Mouse (Mus musculus) intestine, embryonic 14.5 days (tissue): ENCODE measurements around the gene Chid1. TPM values are rescaled to one million over a fixed set of nuclear protein-coding genes. Genes with fewer than 3 reads are reported as not detected.
A peak's percentile ranks its signal among the peaks of the same experiment; 100 is the strongest.

Source experiments
- ATAC-seq: fragments of 200-750 bp; cut with Nextera tagmentation; replicated peaks from 2 replicates; pipeline ENCODE4 v1.8.0; 2017; ENCODE audit warnings: low read depth, moderate number of reproducible peaks, moderate TSS enrichment, moderate library complexity; ENCODE audit not compliant: low FRiP score, low TSS enrichment
- DNase-seq: peaks from one replicate; pipeline ENCODE4 v3.0.0-alpha.2; 2018; ENCODE audit warnings: low spot score
- H3K27ac ChIP-seq: fragments of 300-500 bp; sonication (generic); 2 replicates; pipeline ENCODE4 v1.5.1; 2014; ENCODE audit warnings: low read depth, mild to moderate bottlenecking, control low read depth
- H3K27me3 ChIP-seq: fragments of 300-500 bp; sonication (generic); replicated peaks from 2 replicates; pipeline ENCODE4 v1.6.1; 2014; ENCODE audit warnings: low read length, control low read depth; ENCODE audit not compliant: control insufficient read depth, insufficient read depth
- H3K36me3 ChIP-seq: fragments of 300-500 bp; sonication (generic); 2 replicates; pipeline ENCODE4 v1.6.1; 2014; ENCODE audit warnings: low read length, control low read depth; ENCODE audit not compliant: control insufficient read depth, insufficient read depth
- H3K4me1 ChIP-seq: fragments of 300-500 bp; sonication (generic); replicated peaks from 2 replicates; pipeline ENCODE4 v1.6.1; 2014; ENCODE audit warnings: low read length, control low read depth, mixed read lengths; ENCODE audit not compliant: control insufficient read depth, insufficient read depth
- H3K4me2 ChIP-seq: fragments of 300-500 bp; sonication (generic); 2 replicates; pipeline ENCODE4 v1.6.1; 2014; ENCODE audit warnings: low read length
- H3K4me3 ChIP-seq: fragments of 300-500 bp; sonication (generic); 2 replicates; pipeline ENCODE4 v1.5.1; 2014; ENCODE audit warnings: low read depth, low read length, control low read depth, mixed read lengths
- H3K9ac ChIP-seq: fragments of 300-500 bp; sonication (generic); 2 replicates; pipeline ENCODE4 v1.6.1; 2014; ENCODE audit warnings: mild to moderate bottlenecking, low read length
- H3K9me3 ChIP-seq: fragments of 300-500 bp; sonication (generic); 2 replicates; pipeline ENCODE4 v1.6.1; 2016; ENCODE audit warnings: low read length, control low read depth; ENCODE audit not compliant: control insufficient read depth
- WGBS: fragments of 180-500 bp; shearing (Covaris S2); extraction: QIAGEN DNeasy Blood & Tissue Kit; methylation state at CpG from one replicate; pipeline ENCODE4 v1.1.7; 2014; 5-methylcytosine and 5-hydroxymethylcytosine counted together
- polyA plus RNA-seq: library from polyadenylated mRNA; unstranded; fragments of >200 nt; fragmentation: Nextera tagmentation; extraction: Ambion mirVana; gene quantifications from 2 replicates; pipeline ENCODE4 v1.2.1, GENCODE M21; 2014

The Chid1 gene
- polyA plus RNA-seq, 1 experiment from 2014 or later = 42.1 TPM

GRCm38 (mm10) chr7:141508160-141508559 is 31.5 kb downstream of the Chid1 start:
- ATAC-seq (no peak), DNase-seq (no peak)
- H3K27me3 ChIP-seq = no peaks in the 10 kb centered on the region
- no peak overlapping the region for H3K4me2 ChIP-seq
- no peaks in the 10 kb centered on the region for H3K4me1 ChIP-seq
- H3K9ac ChIP-seq = no peak overlapping the region
- no peaks in the 10 kb centered on the region for H3K9me3 ChIP-seq
- H3K27ac ChIP-seq = 0 out of 2 replicates have a peak overlapping the region, but pooled peaks have one; percentile 29
- no peak overlapping the region for H3K4me3 ChIP-seq
- no peaks in the 10 kb centered on the region for H3K36me3 ChIP-seq

- Histone ChIP-seq H3K4me3 (no peak overlapping the region), H3K27me3 (no peaks in the 10 kb centered on the region), H3K27ac (no peak overlapping the region), H3K4me2 (no peak overlapping the region), H3K36me3 (no peaks in the 10 kb centered on the region), H3K9me3 (no peaks in the 10 kb centered on the region), H3K4me1 (no peaks in the 10 kb centered on the region), H3K9ac (no peak overlapping the region)
- 80% methylated on average over 2 of the region's 2 CpGs for WGBS
- no peak for DNase-seq
- ATAC-seq = no peak
These were observed 33.4 kb downstream of the Chid1 start for GRCm38 (mm10) chr7:141506278-141506677.

- no peak overlapping the region for H3K4me2 ChIP-seq
- 93% methylated on average over 5 of the region's 5 CpGs for WGBS
- H3K36me3 ChIP-seq = no peaks in the 10 kb centered on the region
- no peak overlapping the region for H3K4me3 ChIP-seq
- DNase-seq = no peak
- no peaks in the 10 kb centered on the region for H3K9me3 ChIP-seq
- no peak for ATAC-seq
- no peaks in the 10 kb centered on the region for H3K4me1 ChIP-seq
- no peak overlapping the region for H3K27ac ChIP-seq
- no peak overlapping the region for H3K9ac ChIP-seq
- H3K27me3 ChIP-seq = no peaks in the 10 kb centered on the region
These were observed 37.1 kb downstream of the Chid1 start for GRCm38 (mm10) chr7:141502556-141502905.

- no peaks in the 10 kb centered on the region for H3K4me1 ChIP-seq
- no peak overlapping the region for H3K4me2 ChIP-seq
- no peak overlapping the region for H3K27ac ChIP-seq
- no peaks in the 10 kb centered on the region for H3K27me3 ChIP-seq
- no peak for DNase-seq
- no peaks in the 10 kb centered on the region for H3K9me3 ChIP-seq
- H3K9ac ChIP-seq = no peak overlapping the region
- ATAC-seq = no peak
- WGBS = 87% methylated on average over 7 of the region's 7 CpGs
- H3K36me3 ChIP-seq = no peaks in the 10 kb centered on the region
- no peak overlapping the region for H3K4me3 ChIP-seq
These were observed 37.7 kb downstream of the Chid1 start for GRCm38 (mm10) chr7:141501820-141502555.

- Histone ChIP-seq H3K9me3 (no peaks in the 10 kb centered on the region), H3K4me3 (no peak overlapping the region), H3K27me3 (no peaks in the 10 kb centered on the region), H3K27ac (no peak overlapping the region), H3K36me3 (peaks cover 23% of the 10 kb centered on the region), H3K4me2 (no peak overlapping the region), H3K9ac (no peak overlapping the region), H3K4me1 (no peaks in the 10 kb centered on the region)
- WGBS = 89% methylated on average over 3 of the region's 3 CpGs
- no peak for ATAC-seq
- DNase-seq = no peak
These were observed 42.1 kb downstream of the Chid1 start for GRCm38 (mm10) chr7:141497600-141497999.

- no peak overlapping the region for H3K27ac ChIP-seq
- no peak overlapping the region for H3K9ac ChIP-seq
- H3K36me3 ChIP-seq = peaks cover 29% of the 10 kb centered on the region
- H3K27me3 ChIP-seq = no peaks in the 10 kb centered on the region
- 93% methylated on average over 4 of the region's 4 CpGs for WGBS
- H3K4me2 ChIP-seq = no peak overlapping the region
- DNase-seq (no peak), ATAC-seq (no peak)
- H3K4me1 ChIP-seq = no peaks in the 10 kb centered on the region
- no peaks in the 10 kb centered on the region for H3K9me3 ChIP-seq
- H3K4me3 ChIP-seq = no peak overlapping the region
These were observed 43.7 kb downstream of the Chid1 start for GRCm38 (mm10) chr7:141495940-141496339.

- Histone ChIP-seq H3K4me1 (no peaks in the 10 kb centered on the region), H3K9ac (no peak overlapping the region), H3K9me3 (no peaks in the 10 kb centered on the region), H3K4me2 (no peak overlapping the region), H3K27ac (no peak overlapping the region), H3K36me3 (peaks cover 33% of the 10 kb centered on the region), H3K27me3 (no peaks in the 10 kb centered on the region), H3K4me3 (no peak overlapping the region)
- 86% methylated on average over 2 of the region's 2 CpGs for WGBS
- ATAC-seq (no peak), DNase-seq (no peak)
These were observed 44.3 kb downstream of the Chid1 start for GRCm38 (mm10) chr7:141495379-141495778.

GRCm38 (mm10) chr7:141493729-141494128 is 45.9 kb downstream of the Chid1 start:
- Histone ChIP-seq H3K27me3 (no peaks in the 10 kb centered on the region), H3K9ac (no peak overlapping the region), H3K9me3 (no peaks in the 10 kb centered on the region), H3K4me2 (no peak overlapping the region), H3K36me3 (peaks cover 37% of the 10 kb centered on the region), H3K27ac (no peak overlapping the region), H3K4me3 (no peak overlapping the region), H3K4me1 (no peaks in the 10 kb centered on the region)
- ATAC-seq (no peak), DNase-seq (no peak)
- 78% methylated on average over 1 of the region's 1 CpGs for WGBS

GRCm38 (mm10) chr7:141492738-141493137 is 46.9 kb downstream of the Chid1 start:
- no peak for ATAC-seq
- Histone ChIP-seq H3K36me3 (peaks cover 37% of the 10 kb centered on the region), H3K4me1 (no peaks in the 10 kb centered on the region), H3K27me3 (no peaks in the 10 kb centered on the region), H3K27ac (no peak overlapping the region), H3K4me3 (no peak overlapping the region), H3K4me2 (no peak overlapping the region), H3K9me3 (no peaks in the 10 kb centered on the region), H3K9ac (no peak overlapping the region)
- WGBS = 91% methylated on average over 5 of the region's 5 CpGs
- no peak for DNase-seq
